Mouse (Mus musculus) adrenal gland, postnatal 36 days (tissue): Measurements from ENCODE around the gene Twnk. TPM values are rescaled to one million over a fixed set of nuclear protein-coding genes. Genes with fewer than 3 reads are reported as not detected.
"Not testable (repeated sequence)": the region's sequence is repeated elsewhere in the genome, so short reads cannot be mapped to it uniquely, and the experiment has no call there.

Experiments used
- DNase-seq, 2 experiments: peaks; one replicate each; pipeline ENCODE4 v3.0.0; 2021; ENCODE audit warnings: mixed read lengths in 1 of 2
- total RNA-seq, 2 experiments: library from RNA; stranded (reverse); gene quantifications; 2 replicates each; pipeline ENCODE4 v1.2.3; 2021

Twnk gene
- total RNA-seq, 2 experiments from 2014 or later = 30.8 to 33.0 TPM

GRCm38 (mm10) chr19:45024775-45025174 is 19.3 kb downstream of the Twnk start:
- DNase-seq = no peak

- DNase-seq = no peak
Measured at GRCm38 (mm10) chr19:45025937-45026568, 20.6 kb downstream of the Twnk start.

- DNase-seq = no peak
Measured at GRCm38 (mm10) chr19:45026958-45027670, 21.7 kb downstream of the Twnk start.

GRCm38 (mm10) chr19:45027848-45028247 is 22.4 kb downstream of the Twnk start:
- DNase-seq = no peak

GRCm38 (mm10) chr19:45028746-45029145 is 23.3 kb downstream of the Twnk start:
- no peak for DNase-seq

GRCm38 (mm10) chr19:45029571-45029970 is 24.1 kb downstream of the Twnk start:
- DNase-seq = no peak

GRCm38 (mm10) chr19:45030111-45030510 is 24.6 kb downstream of the Twnk start:
- peak; percentile 72 to 81 for DNase-seq

GRCm38 (mm10) chr19:45030746-45031693 is 25.6 kb downstream of the Twnk start:
- peak; percentile 82 to 90 for DNase-seq

GRCm38 (mm10) chr19:45031780-45032179 is 26.3 kb downstream of the Twnk start:
- DNase-seq = peak; percentile 79 to 84

GRCm38 (mm10) chr19:45032570-45033332 is 27.3 kb downstream of the Twnk start:
- peak in 1 of 2 experiments; percentile 33 for DNase-seq

- peak; percentile 81 to 88 for DNase-seq
Measured at GRCm38 (mm10) chr19:45036867-45037266, 31.4 kb downstream of the Twnk start.

GRCm38 (mm10) chr19:45038198-45038597 is 32.7 kb downstream of the Twnk start:
- not testable (repeated sequence) for DNase-seq

- no peak for DNase-seq
Measured at GRCm38 (mm10) chr19:45040214-45040613, 34.8 kb downstream of the Twnk start.

- DNase-seq = no peak
Measured at GRCm38 (mm10) chr19:45044389-45044927, 39.0 kb downstream of the Twnk start.

GRCm38 (mm10) chr19:45045236-45045635 is 39.8 kb downstream of the Twnk start:
- no peak for DNase-seq

GRCm38 (mm10) chr19:45045651-45046050 is 40.2 kb downstream of the Twnk start, which contains the start of gene Pdzd7:
Pdzd7 (minus strand) TSS chr19:45045717.
- no peak for DNase-seq

GRCm38 (mm10) chr19:45046523-45047321 is 41.3 kb downstream of the Twnk start:
- peak; percentile 91 to 93 for DNase-seq

- peak; percentile 94 to 97 for DNase-seq
Measured at GRCm38 (mm10) chr19:45047417-45047934, 42.0 kb downstream of the Twnk start, which contains the start of gene Sfxn3. Sfxn3 (plus strand) TSS chr19:45047503.

GRCm38 (mm10) chr19:45047935-45048643 is 42.6 kb downstream of the Twnk start:
- DNase-seq = peak; percentile 53 to 59
